Mouse (Mus musculus): ENCODE data around the gene Tspan5. TPM values are rescaled to one million over a fixed set of nuclear protein-coding genes. Genes with fewer than 3 reads are reported as not detected.

Gene Tspan5
- total RNA-seq (2017) = 32.5 and 34.0 TPM in 2 replicates

DNA sequence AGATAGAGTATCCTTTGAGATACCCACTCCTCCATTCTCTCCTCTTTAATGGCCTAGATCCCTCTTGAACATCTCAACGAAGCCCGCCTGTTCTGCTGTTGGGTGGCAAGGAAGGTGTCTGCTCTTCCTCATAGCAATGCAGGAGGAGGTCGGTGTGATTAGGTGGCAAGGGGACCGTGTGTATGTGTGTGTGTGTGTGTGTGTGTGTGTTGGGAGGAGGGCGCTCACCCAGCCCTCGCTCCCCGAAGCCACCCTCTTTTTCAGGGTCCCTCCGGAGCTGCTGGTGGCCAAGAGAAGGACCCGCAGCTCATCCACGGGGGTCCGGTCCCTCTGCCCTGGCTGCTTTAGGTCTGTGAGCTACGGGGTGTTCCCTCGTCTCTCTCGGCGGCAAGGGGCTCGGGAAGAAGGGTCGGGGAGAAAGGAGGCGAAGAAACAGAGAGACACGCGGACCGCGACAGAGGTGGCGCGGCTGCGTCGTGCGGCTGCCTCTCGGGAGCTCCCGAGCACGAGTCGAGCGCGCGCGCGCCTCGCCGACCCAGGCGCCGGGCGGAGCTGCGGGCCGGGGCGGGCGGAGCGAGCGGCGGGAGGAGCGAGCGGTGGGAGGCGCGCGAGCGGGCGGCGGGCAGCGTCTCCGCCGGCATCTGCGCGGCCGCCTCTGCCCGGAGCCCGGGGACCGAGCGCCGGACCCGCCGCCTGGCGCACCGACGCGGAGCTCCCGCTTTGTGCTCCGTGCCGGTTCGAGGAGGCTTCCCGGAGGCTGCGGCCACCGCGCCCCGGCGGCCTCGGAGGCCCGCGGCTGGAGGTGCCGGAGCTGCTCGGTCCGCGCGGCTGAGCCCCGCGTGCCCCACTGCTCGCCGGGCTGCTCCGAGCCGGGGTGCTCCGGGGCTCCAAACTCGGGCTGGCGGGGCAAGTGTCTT, at the start of gene Tspan5:
Gene Tspan5 (plus strand): TSS at position 547 of the 917 bp plus-strand sequence.
- ATAC-seq (replicated peaks in 1 of 2; ENCODE audit: insufficient read depth in 1 of 2, low FRiP score in 2 of 2, low TSS enrichment in 1 of 2, low read depth in 1 of 2, poor library complexity in 2 of 2, severe bottlenecking in 2 of 2) = peak; percentile 13 to 40; a peak in 2 of 4 replicates

DNA sequence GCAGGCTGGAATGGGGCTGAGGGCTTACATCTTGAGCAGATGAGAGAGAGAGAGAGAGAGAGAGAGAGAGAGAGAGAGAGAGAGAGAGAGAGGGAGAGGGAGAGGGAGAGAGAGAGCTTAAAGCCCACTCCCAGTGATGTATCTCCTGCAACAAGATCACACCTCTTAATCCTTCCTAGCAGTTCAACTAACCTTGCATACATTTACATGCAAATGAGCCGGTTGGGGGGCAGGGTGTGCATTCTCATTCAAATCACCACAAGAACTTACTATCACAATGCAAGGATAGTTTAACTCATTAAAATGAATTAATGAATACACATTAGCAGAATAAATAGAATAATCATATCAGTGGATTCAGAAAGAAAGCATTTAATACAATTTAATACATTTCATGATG, 49.7 kb upstream of the Tspan5 start:
- ATAC-seq (replicated peaks in 1 of 2; ENCODE audit: insufficient read depth in 1 of 2, low FRiP score in 2 of 2, low TSS enrichment in 1 of 2, low read depth in 1 of 2, poor library complexity in 2 of 2, severe bottlenecking in 2 of 2) = no peak

GRCm38 (mm10) chr3:138703399-138703798, 38.6 kb upstream of the Tspan5 start:
- no peak for ATAC-seq (replicated peaks in 1 of 2; ENCODE audit: insufficient read depth in 1 of 2, low FRiP score in 2 of 2, low TSS enrichment in 1 of 2, low read depth in 1 of 2, poor library complexity in 2 of 2, severe bottlenecking in 2 of 2)

DNA sequence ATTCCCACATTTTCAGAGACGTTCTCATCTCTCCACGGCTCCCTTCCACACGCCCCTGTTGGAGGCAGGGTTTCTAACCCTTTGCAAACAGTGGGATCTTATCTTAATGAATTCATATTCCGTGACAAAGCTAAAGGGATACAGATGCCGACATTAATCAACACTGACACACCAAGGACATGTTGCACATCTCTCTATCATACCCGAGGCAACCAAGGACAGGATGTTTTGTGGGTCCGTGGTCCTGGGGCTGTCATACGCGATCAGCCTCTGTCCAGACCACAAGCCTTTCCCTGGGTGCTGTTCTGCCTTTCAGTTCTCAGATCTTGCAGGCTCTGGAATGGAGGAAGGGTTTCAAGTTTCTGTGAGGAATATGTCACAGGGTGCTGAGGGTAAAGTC, 37.5 kb upstream of the Tspan5 start:
- no peak for ATAC-seq (replicated peaks in 1 of 2; ENCODE audit: insufficient read depth in 1 of 2, low FRiP score in 2 of 2, low TSS enrichment in 1 of 2, low read depth in 1 of 2, poor library complexity in 2 of 2, severe bottlenecking in 2 of 2)

DNA sequence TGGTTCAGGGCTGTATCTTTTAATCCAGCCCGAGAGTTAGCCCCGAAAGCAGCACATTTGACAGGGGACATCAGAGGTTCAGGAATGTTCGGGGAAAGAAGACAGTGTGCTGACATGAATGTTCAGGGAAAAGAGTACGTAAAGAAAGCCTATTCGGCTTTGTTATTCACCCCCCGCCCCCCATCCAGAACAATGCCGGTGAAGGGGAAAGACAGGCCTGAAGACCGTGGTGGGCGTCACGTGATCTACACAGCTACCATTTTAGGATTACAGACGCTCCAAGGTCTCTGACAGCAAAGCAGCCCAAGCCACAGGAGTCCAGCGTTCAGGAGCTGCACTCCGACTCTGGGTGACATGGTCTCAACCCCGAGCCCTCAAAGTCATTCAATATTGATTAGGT, 36.1 kb upstream of the Tspan5 start:
- ATAC-seq (replicated peaks in 1 of 2; ENCODE audit: insufficient read depth in 1 of 2, low FRiP score in 2 of 2, low TSS enrichment in 1 of 2, low read depth in 1 of 2, poor library complexity in 2 of 2, severe bottlenecking in 2 of 2) = no peak

GRCm38 (mm10) chr3:138709183-138709582, 32.8 kb upstream of the Tspan5 start:
- ATAC-seq (replicated peaks in 1 of 2; ENCODE audit: insufficient read depth in 1 of 2, low FRiP score in 2 of 2, low TSS enrichment in 1 of 2, low read depth in 1 of 2, poor library complexity in 2 of 2, severe bottlenecking in 2 of 2) = no peak

DNA sequence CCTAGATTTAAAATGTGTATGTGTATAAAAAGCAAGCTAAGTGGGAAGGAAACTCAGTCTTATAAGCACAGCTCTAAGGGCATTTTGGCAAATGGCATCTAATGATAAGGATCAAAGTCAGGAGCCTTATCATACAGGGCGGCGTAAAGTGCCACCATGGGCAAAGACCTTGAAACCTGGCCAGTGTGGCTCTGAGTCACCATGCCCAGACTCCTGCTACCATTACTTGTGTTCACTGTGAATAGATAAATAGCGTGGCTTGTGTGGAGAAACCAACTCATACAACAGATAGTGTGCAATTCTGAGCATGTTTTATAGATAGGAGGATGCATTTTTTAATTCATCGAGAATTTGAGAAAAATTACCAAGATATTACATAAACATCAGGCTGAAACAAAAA, 30.0 kb upstream of the Tspan5 start:
- ATAC-seq (replicated peaks in 1 of 2; ENCODE audit: insufficient read depth in 1 of 2, low FRiP score in 2 of 2, low TSS enrichment in 1 of 2, low read depth in 1 of 2, poor library complexity in 2 of 2, severe bottlenecking in 2 of 2) = no peak

- no peak for ATAC-seq (replicated peaks in 1 of 2; ENCODE audit: insufficient read depth in 1 of 2, low FRiP score in 2 of 2, low TSS enrichment in 1 of 2, low read depth in 1 of 2, poor library complexity in 2 of 2, severe bottlenecking in 2 of 2)
Measured at GRCm38 (mm10) chr3:138712452-138713140, 29.4 kb upstream of the Tspan5 start.

DNA sequence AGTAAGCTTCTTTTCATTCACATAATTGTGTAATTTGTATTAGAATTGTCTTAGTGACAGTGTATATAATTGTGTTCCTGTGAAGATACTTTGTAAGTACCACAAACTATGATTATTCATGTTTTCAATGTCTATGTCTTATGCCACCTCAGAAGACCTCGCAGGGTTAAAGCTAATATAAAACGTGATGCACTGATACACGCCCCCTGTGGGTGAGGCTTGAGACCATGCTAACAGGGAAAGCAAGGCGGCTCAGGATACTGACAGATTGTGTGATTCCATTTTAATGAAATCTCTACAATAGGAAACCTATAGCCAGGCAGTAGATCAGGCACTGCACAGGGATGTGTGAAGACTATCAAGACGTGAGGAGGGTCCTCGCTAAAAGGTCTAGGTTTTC, 28.9 kb upstream of the Tspan5 start:
- 0 out of 4 replicates have a peak, but pooled peaks of 1 of the 2 experiments have one; percentile 7 for ATAC-seq (replicated peaks in 1 of 2; ENCODE audit: insufficient read depth in 1 of 2, low FRiP score in 2 of 2, low TSS enrichment in 1 of 2, low read depth in 1 of 2, poor library complexity in 2 of 2, severe bottlenecking in 2 of 2)

DNA sequence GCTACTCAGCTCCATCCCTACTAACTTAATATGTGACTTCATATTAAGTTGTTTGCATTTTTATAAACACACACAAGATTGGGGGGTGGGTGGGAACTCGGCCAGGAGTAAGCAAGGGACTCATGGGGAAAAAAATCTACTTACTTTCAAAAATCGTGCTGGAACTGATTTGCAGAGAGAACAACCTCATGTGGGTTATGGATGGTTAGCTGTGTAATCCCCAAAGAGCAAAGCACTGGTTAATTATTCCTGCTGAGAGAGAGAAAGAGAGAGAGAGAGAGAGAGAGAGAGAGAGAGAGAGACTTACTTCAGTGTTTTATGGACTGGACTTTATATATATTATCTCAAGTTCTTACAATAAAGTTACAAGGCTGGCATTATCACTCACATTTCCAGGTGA, 27.2 kb upstream of the Tspan5 start:
- ATAC-seq (replicated peaks in 1 of 2; ENCODE audit: insufficient read depth in 1 of 2, low FRiP score in 2 of 2, low TSS enrichment in 1 of 2, low read depth in 1 of 2, poor library complexity in 2 of 2, severe bottlenecking in 2 of 2) = no peak

GRCm38 (mm10) chr3:138715212-138715611, 26.8 kb upstream of the Tspan5 start:
- ATAC-seq (replicated peaks in 1 of 2; ENCODE audit: insufficient read depth in 1 of 2, low FRiP score in 2 of 2, low TSS enrichment in 1 of 2, low read depth in 1 of 2, poor library complexity in 2 of 2, severe bottlenecking in 2 of 2) = no peak

GRCm38 (mm10) chr3:138717040-138717439, 25.0 kb upstream of the Tspan5 start:
- ATAC-seq (replicated peaks in 1 of 2; ENCODE audit: insufficient read depth in 1 of 2, low FRiP score in 2 of 2, low TSS enrichment in 1 of 2, low read depth in 1 of 2, poor library complexity in 2 of 2, severe bottlenecking in 2 of 2) = no peak

DNA sequence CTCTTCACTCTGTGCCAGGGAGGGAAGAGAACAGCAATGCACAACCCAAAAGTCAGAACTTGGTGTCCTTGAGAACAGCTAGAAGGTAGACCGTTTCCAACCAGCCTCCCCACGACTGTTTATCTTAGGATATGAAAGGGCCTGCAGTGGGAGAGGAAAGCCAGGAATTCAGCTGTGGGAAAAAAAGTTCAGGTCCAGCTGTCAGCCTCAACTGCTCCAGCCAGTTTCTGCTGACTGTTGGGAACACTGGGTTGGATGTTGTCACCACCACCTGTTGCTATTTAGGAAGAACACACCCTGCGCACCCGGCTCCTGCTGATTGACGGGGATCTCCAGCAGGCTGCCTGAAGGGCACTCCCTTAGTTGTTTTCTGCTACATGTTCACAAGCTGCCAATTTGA, 19.8 kb upstream of the Tspan5 start:
- ATAC-seq (replicated peaks in 1 of 2; ENCODE audit: insufficient read depth in 1 of 2, low FRiP score in 2 of 2, low TSS enrichment in 1 of 2, low read depth in 1 of 2, poor library complexity in 2 of 2, severe bottlenecking in 2 of 2) = no peak

GRCm38 (mm10) chr3:138727571-138727970, 14.4 kb upstream of the Tspan5 start:
- ATAC-seq (replicated peaks in 1 of 2; ENCODE audit: insufficient read depth in 1 of 2, low FRiP score in 2 of 2, low TSS enrichment in 1 of 2, low read depth in 1 of 2, poor library complexity in 2 of 2, severe bottlenecking in 2 of 2) = no peak

DNA sequence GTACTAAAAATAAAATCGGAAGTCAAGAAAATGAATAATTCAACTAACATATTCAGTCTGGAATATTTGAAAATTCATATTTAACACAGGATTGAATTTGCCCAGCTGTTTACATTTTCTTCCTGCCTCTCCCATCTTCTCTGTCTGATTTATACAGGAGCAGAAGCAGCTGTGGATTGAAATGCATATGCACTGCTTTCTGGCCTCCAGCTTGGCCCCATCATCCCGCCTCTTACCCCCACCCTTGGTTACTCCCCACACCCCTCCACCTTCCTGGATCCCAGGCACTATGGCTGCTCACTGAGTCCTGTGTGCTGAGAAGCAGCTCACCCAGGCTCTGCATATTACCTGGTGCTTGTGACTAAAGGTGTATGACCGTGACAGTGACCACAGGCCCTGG, 13.2 kb upstream of the Tspan5 start:
- no peak for ATAC-seq (replicated peaks in 1 of 2; ENCODE audit: insufficient read depth in 1 of 2, low FRiP score in 2 of 2, low TSS enrichment in 1 of 2, low read depth in 1 of 2, poor library complexity in 2 of 2, severe bottlenecking in 2 of 2)

- ATAC-seq (replicated peaks in 1 of 2; ENCODE audit: insufficient read depth in 1 of 2, low FRiP score in 2 of 2, low TSS enrichment in 1 of 2, low read depth in 1 of 2, poor library complexity in 2 of 2, severe bottlenecking in 2 of 2) = no peak; a peak in 2 of 4 replicates
Measured at GRCm38 (mm10) chr3:138730812-138731211, 11.2 kb upstream of the Tspan5 start.

GRCm38 (mm10) chr3:138735760-138736159, 6.2 kb upstream of the Tspan5 start:
- no peak for ATAC-seq (replicated peaks in 1 of 2; ENCODE audit: insufficient read depth in 1 of 2, low FRiP score in 2 of 2, low TSS enrichment in 1 of 2, low read depth in 1 of 2, poor library complexity in 2 of 2, severe bottlenecking in 2 of 2)

GRCm38 (mm10) chr3:138739150-138739700, 2.8 kb upstream of the Tspan5 start:
- ATAC-seq (replicated peaks in 1 of 2; ENCODE audit: insufficient read depth in 1 of 2, low FRiP score in 2 of 2, low TSS enrichment in 1 of 2, low read depth in 1 of 2, poor library complexity in 2 of 2, severe bottlenecking in 2 of 2) = no peak
